Mouse (Mus musculus): Measurements from ENCODE around the gene Dchs1.
"Not testable (repeated sequence)": the region's sequence is repeated elsewhere in the genome, so short reads cannot be mapped to it uniquely, and the experiment has no call there.

Dchs1 gene

DNA sequence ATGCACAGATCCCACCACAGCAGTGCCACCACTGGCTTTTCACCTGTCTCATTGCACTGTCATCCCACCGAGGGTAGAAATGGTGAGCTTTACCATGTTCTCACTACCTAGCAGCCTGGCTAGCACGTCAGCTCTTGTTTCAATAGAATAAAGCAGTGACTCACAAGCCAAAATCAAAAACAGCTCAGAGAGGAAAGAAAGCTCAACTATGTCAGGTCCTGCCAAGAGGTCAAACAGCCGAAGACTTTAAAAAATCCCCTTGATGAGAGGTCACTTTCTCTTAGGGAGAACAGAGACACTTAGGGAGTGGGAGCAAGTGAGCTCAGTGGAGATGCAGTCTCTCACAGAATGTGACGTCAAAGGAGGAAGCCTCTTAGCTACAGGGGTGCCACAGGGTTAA is 3.6 kb downstream of the Dchs1 start:
- no peak for DNase-seq (ENCODE audit: low spot score in 2 of 2)

DNA sequence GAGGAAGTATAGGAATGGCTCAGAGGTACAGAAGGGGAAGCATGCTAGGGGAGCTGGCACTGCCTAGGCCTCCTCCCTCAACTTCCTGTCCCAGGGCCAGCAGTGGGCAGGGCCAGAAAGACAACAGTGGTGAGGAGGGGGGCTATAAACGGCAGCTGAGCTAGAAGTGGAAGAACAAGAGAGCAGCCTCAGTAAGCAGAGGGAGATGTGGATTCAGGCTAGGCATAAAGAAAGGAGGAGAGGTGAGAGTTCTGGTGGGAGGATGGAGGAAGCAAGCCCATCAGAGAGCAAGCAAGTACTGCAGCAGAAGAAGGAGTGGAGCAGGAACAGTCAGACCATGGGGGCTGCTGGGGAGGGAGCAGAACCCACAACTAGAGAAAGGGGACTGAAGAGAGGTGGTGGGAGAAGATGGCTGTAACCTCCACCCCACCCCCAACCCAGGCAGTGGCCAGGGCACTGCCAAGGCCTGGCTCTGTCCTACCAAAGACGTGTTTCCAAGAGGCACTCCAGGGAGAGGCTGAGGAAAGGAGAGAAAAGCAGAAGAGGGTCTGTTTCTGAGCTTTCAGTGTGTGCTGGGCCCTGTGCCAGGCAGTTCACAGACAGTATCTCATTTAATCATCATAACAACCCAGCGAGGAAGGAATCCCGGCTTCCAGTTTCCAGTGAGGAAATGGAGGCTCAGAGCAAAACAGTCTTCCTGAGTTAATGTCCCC is 8.7 kb downstream of the Dchs1 start:
- no peak for DNase-seq (ENCODE audit: low spot score in 2 of 2)

DNA sequence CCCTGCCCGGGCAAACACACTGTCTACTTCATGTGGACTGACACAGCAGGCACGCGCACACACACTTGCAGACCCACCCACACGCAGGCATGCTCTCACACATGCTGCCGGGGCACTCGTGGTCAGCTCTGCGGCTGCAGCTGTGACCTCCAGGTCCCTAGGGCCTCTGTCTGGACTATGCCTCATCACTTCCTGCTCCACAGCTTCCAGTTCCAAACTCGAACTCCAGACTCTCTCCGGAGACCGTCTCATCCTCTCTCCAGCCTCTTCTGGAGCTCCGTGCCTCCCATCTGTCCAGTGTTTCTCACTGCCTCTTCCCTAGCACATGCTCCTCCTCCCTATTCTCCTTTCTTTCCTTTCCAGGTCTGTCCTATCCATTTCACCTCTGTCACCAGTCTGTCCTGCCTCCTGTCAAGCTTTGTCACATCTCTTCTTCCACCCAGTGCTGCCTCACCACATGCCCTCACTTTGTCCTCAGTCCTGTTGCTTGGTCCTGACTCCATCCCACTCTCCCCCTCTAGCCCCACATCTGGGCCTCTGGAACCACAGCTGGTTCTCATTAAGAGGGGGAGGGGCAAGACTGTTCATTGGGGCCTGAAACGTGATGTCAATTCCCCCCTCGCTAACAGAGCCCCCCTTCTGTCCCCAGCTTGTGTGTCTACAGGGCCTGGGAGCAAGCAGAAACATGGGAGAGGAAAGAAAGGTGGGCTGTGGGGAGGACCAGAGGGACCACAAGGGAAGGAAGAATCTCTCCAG is 9.5 kb downstream of the Dchs1 start:
- no peak for DNase-seq (ENCODE audit: low spot score in 2 of 2)

DNA sequence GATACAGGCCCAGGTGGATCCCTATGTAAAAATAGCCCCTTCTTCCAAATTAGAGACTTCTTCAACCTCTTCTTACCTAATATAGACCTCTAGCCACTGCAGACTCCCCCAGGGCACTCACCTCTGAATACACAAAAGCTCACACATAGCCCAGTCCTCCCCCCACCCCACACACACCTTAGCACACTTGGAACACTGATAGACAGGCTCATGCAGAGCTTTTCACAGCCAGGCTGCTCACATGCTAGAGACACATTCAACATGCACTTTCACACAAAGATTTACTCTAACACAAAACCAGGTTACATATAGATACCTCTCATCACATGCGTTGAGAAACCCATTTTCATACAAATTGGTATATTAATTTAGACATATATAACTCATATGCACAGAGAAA is 10.1 kb downstream of the Dchs1 start:
- DNase-seq (ENCODE audit: low spot score in 2 of 2): no peak

DNA sequence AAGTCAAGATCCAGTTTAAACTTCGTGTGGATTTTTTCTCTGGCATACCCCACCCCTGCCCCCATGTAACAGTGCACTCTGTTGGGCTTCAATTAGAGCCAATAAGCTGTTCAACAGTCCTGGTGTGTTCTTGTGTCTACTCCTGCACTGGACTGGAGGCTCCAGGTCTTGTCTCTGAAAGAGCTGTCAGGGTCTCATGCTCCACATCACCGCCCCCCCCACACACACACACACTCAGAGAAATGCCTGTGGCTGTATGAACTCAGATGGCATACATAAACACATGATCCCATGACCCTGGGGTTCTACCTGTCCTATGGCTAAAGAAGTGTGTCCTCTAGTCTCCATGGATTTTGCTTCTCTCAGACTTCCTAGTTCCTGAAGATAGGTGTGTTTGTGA is 11.4 kb downstream of the Dchs1 start:
- DNase-seq (ENCODE audit: low spot score in 2 of 2): no peak

DNA sequence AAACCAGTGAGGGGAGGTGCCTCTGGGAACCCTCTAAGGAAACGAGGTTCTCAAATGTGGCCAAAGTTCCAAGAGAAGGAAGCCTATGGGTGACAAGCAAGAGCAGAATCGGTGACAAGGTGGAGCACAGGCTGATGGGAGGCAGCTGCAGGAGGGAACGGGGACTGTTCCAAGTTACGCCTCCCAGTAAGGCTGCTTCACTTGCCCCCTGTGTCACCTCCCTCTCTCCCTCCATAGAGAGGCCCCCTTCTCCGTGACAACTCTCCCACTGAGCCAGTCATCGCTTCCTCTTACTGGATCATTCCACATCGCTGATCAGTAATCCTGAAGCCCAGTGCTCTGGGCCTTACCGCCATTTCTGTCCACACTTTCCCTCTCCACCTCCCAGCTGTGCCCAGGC is 12.8 kb downstream of the Dchs1 start:
- no peak for DNase-seq (ENCODE audit: low spot score in 2 of 2)

DNA sequence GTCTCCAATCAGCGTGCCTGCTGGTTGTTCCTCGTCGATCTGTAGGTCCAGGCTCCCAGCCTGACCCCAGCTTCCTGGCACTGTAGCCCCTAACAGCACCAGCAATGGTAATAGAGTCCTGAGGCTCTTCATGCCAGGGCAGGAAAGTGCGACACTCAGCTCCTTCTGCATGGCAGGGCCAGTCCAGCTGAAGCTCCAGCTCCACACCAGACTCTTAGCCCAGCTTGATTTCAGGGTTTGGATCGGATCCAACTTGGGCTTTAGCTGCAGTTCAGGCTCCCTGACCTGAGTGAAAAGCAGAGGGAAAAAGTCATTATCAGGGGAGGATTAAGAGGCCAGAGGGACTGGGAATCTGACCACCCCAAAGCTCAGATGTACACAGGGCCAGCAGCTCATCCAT is 14.4 kb downstream of the Dchs1 start:
- DNase-seq (ENCODE audit: low spot score in 2 of 2): no peak

DNA sequence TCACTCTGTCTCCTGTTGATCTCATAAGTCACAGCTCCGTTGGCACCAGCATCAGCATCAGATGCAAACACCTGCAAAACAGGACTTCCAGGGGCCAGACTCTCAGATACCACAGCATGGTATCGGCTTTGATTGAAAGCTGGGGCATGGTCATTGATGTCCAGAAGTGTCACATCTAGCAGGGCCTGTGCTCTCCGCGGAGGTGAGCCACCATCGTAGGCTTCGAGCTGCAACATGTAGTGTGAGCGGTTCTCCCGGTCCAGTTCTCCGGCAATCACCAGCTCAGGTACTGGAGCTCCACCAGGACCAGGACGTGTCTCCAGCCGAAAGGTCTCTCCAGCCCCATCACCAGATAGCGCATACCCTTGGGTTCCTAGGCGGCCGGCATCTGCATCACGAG is 15.1 kb downstream of the Dchs1 start:
- DNase-seq (ENCODE audit: low spot score in 2 of 2): no peak

DNA sequence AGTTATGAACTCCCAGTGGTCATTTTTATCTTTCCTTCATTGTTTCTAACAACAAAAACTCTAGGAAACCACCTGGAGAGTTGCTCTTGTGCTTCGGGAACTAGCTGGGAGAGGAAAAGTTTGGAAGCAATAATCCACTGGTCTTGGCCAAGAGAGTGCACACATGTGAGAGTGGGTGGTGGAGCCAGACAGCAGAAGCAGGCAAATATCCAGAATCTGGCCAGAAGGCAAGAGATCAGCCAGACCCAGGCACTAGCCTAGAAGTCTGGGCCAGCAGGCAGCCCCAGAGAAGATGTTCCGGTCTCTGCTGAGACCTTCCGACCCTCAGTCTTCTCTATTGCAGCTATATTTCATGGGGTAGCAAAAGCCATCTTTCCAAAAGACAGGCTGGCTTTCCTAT is 17.5 kb downstream of the Dchs1 start:
- DNase-seq (ENCODE audit: low spot score in 2 of 2): no peak

DNA sequence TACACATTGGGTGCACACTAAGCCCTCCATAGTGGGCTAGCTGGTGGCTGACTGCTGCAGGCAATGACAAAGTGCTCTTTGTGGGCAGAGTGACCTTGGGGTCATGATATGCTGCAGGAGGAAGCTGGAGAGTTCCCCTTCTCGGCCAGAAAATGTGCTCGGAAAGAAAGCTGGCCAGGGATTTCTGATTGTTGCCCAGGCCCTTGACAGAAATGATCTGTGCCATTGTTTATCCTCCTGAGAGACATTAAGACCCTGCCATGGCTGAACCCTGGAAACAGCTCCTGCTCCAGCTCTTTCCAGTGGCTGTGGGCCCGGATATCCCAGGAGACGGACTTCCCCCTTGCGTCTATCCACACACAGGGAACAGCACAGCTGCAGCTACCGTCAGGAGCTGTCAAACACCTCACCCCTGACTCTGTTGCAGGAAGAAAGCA is 19.7 kb downstream of the Dchs1 start:
- no peak for DNase-seq (ENCODE audit: low spot score in 2 of 2)

DNA sequence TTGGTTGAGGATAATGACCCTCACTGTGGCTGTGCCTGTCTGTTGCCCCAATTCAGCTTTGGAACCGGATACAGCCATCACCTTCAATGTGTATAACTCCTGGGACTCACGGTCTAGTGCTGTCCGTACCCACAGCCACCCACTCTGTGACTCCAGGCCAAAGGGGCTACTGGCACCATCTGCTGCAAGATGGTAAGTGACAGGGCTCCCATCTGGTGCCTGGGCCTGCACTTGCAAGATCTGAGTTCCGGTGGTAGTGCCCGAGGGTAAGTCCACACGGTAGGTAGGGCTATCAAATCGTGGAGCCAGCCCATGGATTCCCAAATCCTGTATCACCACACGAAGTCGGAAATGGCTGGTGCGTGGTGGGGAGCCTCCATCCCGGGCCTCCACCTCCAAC is 23.1 kb downstream of the Dchs1 start:
- DNase-seq (ENCODE audit: low spot score in 2 of 2): no peak

DNA sequence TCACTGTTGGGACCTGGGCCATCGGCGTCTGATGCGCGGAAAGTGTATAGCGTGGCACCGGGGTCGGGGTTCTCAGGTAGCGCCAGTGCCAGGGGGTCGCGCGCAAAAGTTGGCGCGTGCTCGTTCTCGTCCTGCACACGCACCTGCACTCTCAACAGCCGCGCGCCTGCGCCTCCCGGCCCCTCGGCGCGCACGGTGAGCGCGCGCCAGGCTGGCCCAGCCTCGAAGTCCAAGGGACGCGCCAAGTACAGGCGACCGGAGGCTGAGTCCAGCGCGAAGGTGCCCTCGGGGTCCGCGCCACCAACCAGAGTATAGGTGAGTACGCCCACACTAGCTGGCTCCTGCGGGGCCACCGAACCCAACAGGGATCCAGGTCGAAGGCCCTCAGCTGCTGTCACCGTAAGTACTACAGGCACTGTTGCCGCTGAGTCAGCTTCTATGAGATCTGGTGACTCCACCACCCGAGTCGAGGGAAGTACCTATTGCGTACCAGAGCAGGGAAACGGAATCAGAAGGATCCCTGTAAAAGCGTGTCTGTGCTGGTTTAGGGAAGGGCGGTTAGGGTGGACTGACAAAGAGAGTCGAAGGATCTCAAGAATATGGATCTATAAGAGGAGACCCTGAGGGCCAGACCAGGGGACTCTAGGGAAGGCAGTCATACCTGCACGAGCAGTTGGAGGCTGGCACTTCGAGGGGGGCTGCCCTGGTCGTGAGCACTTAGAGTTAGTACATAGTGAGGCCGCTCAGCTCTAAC is 24.8 kb downstream of the Dchs1 start:
- DNase-seq (ENCODE audit: low spot score in 2 of 2): no peak

DNA sequence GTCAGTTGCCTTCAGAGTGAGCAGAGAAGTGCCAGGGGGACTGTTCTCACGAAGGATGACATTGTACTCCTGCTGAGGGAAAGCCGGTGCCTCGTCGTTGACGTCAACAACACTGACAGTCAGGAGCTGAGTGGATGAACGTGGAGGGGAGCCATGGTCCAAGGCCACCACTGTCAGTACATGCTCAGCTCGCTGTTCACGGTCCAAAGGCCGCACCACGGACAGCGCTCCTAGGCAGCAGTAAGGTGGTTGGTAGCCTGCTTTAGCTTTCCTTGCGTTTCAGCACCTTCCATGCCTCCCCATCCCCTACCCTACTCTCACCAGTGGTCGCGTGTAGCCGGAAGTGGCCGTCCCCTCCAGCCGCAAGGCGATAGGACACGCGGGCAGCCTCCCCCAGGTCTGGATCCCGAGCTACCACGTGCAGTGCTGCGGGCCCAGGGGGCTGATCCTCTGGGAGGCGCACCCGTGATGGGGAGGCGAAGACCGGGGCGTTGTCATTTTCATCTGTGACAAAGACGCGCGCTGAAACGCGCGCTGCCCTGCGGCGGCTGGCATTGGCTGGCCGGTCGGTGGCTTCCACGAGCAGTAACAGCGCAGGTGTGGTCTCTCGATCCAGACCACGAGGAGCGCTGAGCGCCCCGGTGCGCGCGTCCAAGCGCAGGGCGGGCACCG is 25.5 kb downstream of the Dchs1 start:
- no peak for DNase-seq (ENCODE audit: low spot score in 2 of 2)

DNA sequence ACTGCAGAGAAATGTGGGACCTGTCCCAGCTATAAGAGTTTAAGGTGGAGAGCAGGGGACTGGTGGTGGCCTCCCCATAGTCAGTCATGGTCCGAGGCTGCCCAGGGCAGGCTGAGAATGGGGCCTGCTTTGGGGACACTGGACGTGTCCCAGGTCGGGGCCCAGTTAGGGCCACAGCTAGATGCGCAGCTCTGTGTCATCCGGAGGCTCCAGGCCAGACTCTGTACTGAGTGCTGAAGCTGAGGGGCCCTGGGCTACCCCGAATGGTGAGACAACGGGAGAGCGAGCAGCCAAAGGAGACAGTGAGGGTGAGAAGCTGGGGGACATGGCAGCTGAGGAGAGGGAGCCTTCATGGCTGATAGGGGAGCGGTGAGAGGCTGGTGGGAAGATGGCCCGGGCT is 34.2 kb downstream of the Dchs1 start:
- no peak for DNase-seq (ENCODE audit: low spot score in 2 of 2)

DNA sequence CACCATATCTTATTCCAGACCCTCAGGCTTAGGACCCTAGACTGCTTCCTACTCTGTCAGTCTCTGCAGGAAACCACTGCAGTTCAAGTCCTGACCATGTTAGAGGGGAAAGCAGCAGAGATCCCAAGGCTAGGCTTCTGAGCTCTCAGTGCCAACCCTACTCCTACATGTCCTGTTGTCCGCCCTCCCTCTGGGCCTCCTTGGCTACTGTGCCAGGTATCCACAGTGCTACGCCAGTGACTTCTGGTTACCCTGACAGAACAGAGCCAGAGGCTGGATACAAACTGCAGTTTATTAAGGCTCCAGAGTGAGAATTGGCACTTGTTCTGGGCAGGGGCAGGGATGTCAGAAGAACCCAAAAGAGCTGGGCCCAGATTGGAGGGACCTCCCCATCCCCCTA is 34.7 kb downstream of the Dchs1 start:
- DNase-seq (ENCODE audit: low spot score in 2 of 2): no peak

DNA sequence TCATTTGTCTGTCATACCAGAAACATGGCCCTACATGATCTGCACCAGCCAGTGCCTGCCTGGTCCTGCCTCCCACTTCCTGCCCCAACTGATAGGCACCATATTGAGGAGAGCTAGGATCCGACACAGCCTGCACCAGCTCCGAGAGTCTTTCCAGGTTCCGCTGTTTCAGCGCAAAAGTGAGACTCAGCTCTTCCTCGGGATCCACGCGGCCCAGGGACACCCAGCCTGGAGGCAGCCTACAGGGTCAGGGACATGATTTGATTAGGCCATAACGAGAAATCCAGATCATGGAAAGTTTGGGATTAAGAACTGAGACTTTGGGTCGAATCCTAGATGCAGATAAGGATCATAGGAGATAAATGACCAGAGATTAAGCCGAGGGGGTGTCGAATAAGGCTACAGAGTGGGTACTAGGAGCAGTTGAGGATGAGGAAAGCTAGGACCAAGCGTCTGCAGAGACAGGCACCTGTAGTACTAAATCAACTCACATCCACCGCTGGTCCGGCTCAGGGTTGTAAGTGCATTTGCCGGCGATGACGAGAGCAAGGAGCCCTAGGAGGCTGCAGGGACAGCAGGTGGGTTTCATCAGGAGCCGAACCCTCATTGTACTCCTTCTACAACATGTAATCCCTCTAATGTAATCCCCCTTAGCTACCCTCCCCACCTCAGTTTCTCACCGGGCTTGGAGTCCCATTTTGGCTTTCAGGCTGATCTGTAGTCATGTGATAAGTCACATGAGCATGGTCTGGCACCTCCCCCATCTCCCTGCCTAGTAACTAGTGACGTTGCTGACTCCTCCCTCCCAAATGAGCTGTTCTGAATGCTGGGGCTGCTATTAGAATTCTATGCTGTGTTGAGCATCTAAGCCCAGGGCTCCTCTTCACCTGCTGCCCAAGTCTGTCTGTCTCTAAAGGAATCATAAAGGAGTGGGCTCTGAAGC is 35.7 kb downstream of the Dchs1 start, which contains the start of gene Tpp1:
Gene Tpp1 (minus strand): TSS at position 745 of the 943 bp plus-strand sequence.
- DNase-seq (ENCODE audit: low spot score in 2 of 2): peak; percentile 81 to 89

DNA sequence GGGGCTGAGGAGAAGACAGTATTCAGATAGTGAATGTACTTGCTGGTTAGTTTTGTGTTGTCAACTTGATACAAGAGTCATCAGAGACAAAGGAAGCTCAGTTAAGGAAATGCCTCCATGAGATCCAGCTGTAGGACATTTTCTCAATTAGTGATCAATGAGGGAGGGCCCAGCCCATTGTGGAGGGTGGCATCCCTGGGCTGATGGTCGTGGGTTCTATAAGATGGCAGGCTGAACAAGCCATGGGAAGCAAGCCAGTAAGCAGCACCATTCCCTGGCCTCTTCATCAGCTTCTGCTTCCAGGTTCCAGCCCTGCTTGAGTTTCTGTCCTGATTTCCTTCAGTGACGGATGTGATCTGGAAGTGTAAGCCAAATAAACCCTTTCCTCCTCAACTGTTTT is 39.7 kb downstream of the Dchs1 start:
- no peak for DNase-seq (ENCODE audit: low spot score in 2 of 2)

DNA sequence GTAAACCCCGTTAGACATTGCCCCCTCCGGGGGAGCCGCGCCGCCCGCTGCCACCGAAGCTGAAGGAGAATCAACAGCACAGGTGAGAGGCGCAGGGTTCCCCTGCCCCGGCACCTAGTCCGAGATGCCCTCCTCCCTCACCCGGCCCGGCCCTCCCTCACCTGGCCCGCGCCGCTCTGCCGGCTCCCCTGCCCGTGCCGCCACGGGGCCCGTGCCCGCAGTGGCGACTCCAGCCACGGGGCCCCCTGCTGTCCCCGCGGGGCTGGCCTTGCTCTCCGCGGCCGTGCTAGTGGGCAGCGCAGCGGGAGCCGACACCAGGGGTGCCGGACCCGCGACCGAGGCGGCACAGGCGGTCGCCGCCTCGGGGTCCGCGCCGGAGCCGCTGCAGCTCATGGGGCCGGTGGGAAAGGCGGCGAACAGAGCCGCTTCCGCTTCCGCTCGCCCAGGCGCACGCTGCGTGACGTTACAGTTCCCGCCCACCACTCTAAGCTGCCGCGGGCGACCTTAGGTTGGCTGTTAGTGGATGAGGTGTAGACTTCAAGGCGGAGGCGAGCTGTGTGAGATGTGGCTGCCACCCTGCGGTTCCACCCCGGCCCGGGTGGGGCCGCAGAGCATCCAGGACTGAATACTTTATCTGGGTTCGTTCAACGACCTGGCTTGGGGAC is 43.4 kb downstream of the Dchs1 start, which contains the start of gene Taf10:
Gene Taf10 (minus strand): TSS at position 436 of the 665 bp plus-strand sequence.
- DNase-seq (ENCODE audit: low spot score in 2 of 2): peak; percentile 66 to 72

DNA sequence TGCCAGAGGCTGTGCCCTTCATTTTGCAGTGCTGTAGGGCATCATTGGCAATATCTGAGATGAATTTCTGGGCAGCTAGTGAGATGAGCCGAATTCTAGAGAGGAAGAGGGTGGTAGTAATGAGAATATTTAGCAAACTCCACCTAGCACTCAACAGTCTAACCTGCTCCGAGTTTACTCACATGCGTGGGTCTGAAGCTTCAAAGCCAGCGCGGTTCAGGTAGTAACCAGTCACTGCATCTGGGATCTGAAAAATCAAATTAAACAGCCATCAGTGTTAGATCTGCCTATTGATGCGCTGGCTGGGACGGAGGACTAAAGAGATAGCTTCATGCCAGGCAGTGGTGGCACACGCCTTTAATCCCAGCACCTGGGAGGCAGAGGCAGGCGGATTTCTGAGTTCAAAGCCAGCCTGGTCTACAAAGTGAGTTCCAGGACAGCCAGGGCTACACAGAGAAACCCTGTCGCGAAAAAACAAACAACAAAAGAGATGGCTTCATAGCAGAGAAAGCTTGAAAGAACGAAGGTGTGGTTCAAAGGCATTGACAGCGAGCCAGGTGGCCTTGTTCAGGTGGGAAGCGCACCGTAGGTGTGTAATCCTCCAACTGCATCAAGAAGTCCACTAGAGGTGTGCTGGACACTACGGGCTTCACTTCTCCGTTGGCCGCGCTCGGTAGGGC is 44.1 kb downstream of the Dchs1 start:
- not testable (repeated sequence) for DNase-seq (ENCODE audit: low spot score in 2 of 2)

Measured in frontal cortex, postnatal 25 days (tissue).